Mouse (Mus musculus): Measurements from ENCODE around the gene Hist1h2ab. TPM values are rescaled to one million over a fixed set of nuclear protein-coding genes. Genes with fewer than 3 reads are reported as not detected.
"Not testable (repeated sequence)": the region's sequence is repeated elsewhere in the genome, so short reads cannot be mapped to it uniquely, and the experiment has no call there.

Hist1h2ab gene
- polyA plus RNA-seq, 1 experiment from 2014 or later, result 13.5 TPM

DNA sequence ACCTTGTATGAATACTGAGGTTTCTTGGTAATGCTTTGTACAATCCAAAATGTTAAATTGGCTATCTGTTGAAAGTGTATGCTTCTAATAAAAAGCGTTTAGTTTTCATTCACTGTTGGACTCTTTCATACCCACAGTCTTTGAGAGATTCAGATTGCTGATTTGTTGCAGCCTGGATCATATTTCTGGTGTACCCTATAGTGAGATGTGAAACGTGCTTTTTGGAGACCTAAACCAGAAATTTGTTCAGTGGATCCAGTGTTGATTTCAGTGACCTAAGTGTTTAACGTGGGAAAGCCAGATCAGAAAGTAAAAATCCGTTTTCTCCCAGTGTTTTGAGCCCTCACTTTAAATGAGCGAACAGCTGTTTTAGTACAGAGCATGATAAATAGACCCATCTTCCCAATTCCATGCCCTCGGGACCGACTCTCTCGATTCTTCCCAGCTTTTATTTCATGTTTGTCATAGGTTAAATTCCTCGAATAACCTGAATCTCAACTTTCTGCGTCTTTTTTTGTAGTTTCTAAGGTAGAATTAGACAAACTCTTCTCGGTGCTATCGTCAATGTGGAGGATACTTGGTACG lies 10.6 kb upstream of the Hist1h2ab start:
- peak overlapping the region; percentile 57; the same call in 1 of the 2 replicates for H3K9ac ChIP-seq (replicated peaks; ENCODE audit: low read length)
- H3K27me3 ChIP-seq (ENCODE audit: control insufficient read depth, insufficient read depth, low read length), result no peaks in the 10 kb centered on the region
- DNase-seq (no peak), ATAC-seq (ENCODE audit: low FRiP score, low TSS enrichment) (no peak)
- H3K4me3 ChIP-seq (replicated peaks; ENCODE audit: low read depth, low read length), result peak overlapping the region; percentile 48
- no peak overlapping the region for H3K27ac ChIP-seq (replicated peaks; ENCODE audit: low read depth, low read length)
- H3K36me3 ChIP-seq (ENCODE audit: control insufficient read depth, insufficient read depth, low read length), result no peaks in the 10 kb centered on the region
- H3K4me1 ChIP-seq (ENCODE audit: control insufficient read depth, insufficient read depth, low read length), result peaks cover 19% of the 10 kb centered on the region
- H3K9me3 ChIP-seq (ENCODE audit: control insufficient read depth, low read length), result no peaks in the 10 kb centered on the region
- 34% methylated on average over 13 of the region's 13 CpGs for WGBS
- H3K4me2 ChIP-seq (ENCODE audit: low read length), result peak overlapping the region; percentile 98

DNA sequence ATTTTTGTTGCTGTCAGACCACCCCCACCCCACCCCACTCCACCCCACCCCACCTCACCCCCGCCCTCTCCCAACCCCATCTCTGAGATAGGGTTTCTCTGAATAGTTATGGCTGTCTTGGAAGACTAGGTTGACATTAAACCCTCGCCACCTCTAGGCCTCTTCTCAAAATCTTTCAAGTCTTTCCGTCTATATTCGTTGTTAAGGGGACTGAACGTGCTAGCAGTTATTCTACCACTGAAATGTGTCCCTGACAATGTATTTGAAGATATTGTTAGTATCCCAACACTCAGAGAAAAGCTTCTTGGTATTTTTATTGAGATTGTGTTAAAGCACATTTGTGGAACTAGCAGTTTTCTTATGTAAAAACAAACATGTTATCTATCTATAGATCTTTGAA lies 10.0 kb upstream of the Hist1h2ab start:
- 66% methylated on average over 5 of the region's 5 CpGs for WGBS

DNA sequence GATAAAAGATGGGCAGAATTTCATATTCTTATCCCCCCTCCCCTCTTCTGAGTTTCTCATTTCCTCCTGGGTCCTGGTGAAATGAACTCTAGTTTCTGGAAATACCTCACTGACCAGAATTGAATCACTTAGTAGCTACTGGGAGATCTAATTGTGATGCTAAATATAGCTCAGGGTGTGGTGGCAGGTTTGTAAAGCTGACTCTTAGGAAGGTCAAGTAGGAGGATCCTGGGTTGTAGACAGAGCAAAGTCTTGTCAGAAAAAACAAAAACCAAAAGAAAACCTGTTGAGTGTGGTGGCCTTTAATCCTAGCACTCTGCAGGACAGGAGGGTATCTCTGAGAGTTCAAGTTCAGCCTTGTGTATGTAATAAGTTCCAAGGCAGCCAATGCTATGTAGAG lies 8.9 kb upstream of the Hist1h2ab start:
- no peaks in the 10 kb centered on the region for H3K27me3 ChIP-seq (ENCODE audit: control insufficient read depth, insufficient read depth, low read length)
- H3K4me2 ChIP-seq (ENCODE audit: low read length), result no peak overlapping the region
- ATAC-seq (ENCODE audit: low FRiP score, low TSS enrichment) (no peak), DNase-seq (no peak)
- no peak overlapping the region for H3K9ac ChIP-seq (replicated peaks; ENCODE audit: low read length)
- H3K9me3 ChIP-seq (ENCODE audit: control insufficient read depth, low read length), result no peaks in the 10 kb centered on the region
- H3K4me3 ChIP-seq (replicated peaks; ENCODE audit: low read depth, low read length), result no peak overlapping the region
- H3K27ac ChIP-seq (replicated peaks; ENCODE audit: low read depth, low read length), result no peak overlapping the region
- peaks cover 22% of the 10 kb centered on the region for H3K4me1 ChIP-seq (ENCODE audit: control insufficient read depth, insufficient read depth, low read length)
- no peaks in the 10 kb centered on the region for H3K36me3 ChIP-seq (ENCODE audit: control insufficient read depth, insufficient read depth, low read length)

More for the DNA sequence above, 10.0 kb upstream of the Hist1h2ab start:
- no peaks in the 10 kb centered on the region for H3K36me3 ChIP-seq (ENCODE audit: control insufficient read depth, insufficient read depth, low read length)
- H3K4me2 ChIP-seq (ENCODE audit: low read length), result peak overlapping the region; percentile 98; the same call in 1 of the 2 replicates
- H3K9me3 ChIP-seq (ENCODE audit: control insufficient read depth, low read length), result no peaks in the 10 kb centered on the region
- no peak for ATAC-seq (ENCODE audit: low FRiP score, low TSS enrichment)
- no peaks in the 10 kb centered on the region for H3K27me3 ChIP-seq (ENCODE audit: control insufficient read depth, insufficient read depth, low read length)
- no peak overlapping the region for H3K4me3 ChIP-seq (replicated peaks; ENCODE audit: low read depth, low read length)
- DNase-seq, result no peak
- no peak overlapping the region for H3K9ac ChIP-seq (replicated peaks; ENCODE audit: low read length)
- peaks cover 21% of the 10 kb centered on the region for H3K4me1 ChIP-seq (ENCODE audit: control insufficient read depth, insufficient read depth, low read length)
- H3K27ac ChIP-seq (replicated peaks; ENCODE audit: low read depth, low read length), result no peak overlapping the region

DNA sequence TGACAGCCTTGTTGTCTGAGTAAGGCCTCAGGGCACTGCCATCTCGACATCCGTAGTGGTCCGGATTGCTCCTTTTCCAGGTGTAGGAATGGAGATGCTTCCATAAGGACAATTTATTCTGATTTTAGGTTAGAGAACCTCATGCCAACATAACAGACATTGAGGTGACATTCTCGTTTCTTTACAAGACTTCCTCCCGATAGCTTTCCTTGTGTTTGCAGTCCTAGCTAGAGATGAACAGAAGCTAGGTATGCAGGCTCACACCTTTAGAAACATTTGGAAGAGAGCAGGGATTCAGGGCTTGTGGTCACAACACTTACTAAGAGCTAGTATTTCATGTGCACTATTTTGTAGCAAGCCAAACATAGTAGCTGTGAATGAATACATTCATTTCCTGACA lies 7.7 kb upstream of the Hist1h2ab start:
- H3K27me3 ChIP-seq (ENCODE audit: control insufficient read depth, insufficient read depth, low read length), result no peaks in the 10 kb centered on the region
- no peak overlapping the region for H3K4me3 ChIP-seq (replicated peaks; ENCODE audit: low read depth, low read length)
- ATAC-seq (ENCODE audit: low FRiP score, low TSS enrichment), result no peak
- no peaks in the 10 kb centered on the region for H3K36me3 ChIP-seq (ENCODE audit: control insufficient read depth, insufficient read depth, low read length)
- DNase-seq, result no peak
- no peak overlapping the region for H3K9ac ChIP-seq (replicated peaks; ENCODE audit: low read length)
- H3K27ac ChIP-seq (replicated peaks; ENCODE audit: low read depth, low read length), result no peak overlapping the region
- no peak overlapping the region for H3K4me2 ChIP-seq (ENCODE audit: low read length)
- H3K9me3 ChIP-seq (ENCODE audit: control insufficient read depth, low read length), result no peaks in the 10 kb centered on the region
- 86% methylated on average over 5 of the region's 5 CpGs for WGBS
- H3K4me1 ChIP-seq (ENCODE audit: control insufficient read depth, insufficient read depth, low read length), result peaks cover 25% of the 10 kb centered on the region

DNA sequence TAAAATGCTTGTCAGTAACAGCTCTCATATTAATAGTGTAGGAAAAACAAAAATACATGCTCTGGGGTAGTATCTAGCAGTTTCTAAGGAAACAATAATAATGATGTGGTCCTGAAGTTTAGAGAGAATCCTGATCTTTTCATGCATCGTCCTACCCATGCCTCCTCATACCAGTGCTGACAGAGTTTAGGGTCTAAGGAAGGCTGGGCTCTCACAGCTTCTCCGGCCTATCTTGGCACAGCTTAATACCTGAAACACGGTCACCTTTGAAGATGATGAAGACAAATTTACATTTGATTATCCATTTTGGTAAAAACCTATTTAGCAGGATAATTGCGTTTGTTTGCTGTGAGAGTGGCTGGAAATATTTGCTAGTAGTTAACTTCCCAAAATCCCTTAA lies 7.0 kb upstream of the Hist1h2ab start:
- no peak overlapping the region for H3K9ac ChIP-seq (replicated peaks; ENCODE audit: low read length)
- H3K27me3 ChIP-seq (ENCODE audit: control insufficient read depth, insufficient read depth, low read length), result no peaks in the 10 kb centered on the region
- H3K36me3 ChIP-seq (ENCODE audit: control insufficient read depth, insufficient read depth, low read length), result no peaks in the 10 kb centered on the region
- DNase-seq (no peak), ATAC-seq (ENCODE audit: low FRiP score, low TSS enrichment) (no peak)
- H3K9me3 ChIP-seq (ENCODE audit: control insufficient read depth, low read length), result no peaks in the 10 kb centered on the region
- H3K27ac ChIP-seq (replicated peaks; ENCODE audit: low read depth, low read length), result no peak overlapping the region
- WGBS, result 40% methylated on average over 4 of the region's 4 CpGs
- no peak overlapping the region for H3K4me3 ChIP-seq (replicated peaks; ENCODE audit: low read depth, low read length)
- H3K4me1 ChIP-seq (ENCODE audit: control insufficient read depth, insufficient read depth, low read length), result peaks cover 23% of the 10 kb centered on the region
- H3K4me2 ChIP-seq (ENCODE audit: low read length), result peak overlapping the region; percentile 69; the same call in 1 of the 2 replicates

DNA sequence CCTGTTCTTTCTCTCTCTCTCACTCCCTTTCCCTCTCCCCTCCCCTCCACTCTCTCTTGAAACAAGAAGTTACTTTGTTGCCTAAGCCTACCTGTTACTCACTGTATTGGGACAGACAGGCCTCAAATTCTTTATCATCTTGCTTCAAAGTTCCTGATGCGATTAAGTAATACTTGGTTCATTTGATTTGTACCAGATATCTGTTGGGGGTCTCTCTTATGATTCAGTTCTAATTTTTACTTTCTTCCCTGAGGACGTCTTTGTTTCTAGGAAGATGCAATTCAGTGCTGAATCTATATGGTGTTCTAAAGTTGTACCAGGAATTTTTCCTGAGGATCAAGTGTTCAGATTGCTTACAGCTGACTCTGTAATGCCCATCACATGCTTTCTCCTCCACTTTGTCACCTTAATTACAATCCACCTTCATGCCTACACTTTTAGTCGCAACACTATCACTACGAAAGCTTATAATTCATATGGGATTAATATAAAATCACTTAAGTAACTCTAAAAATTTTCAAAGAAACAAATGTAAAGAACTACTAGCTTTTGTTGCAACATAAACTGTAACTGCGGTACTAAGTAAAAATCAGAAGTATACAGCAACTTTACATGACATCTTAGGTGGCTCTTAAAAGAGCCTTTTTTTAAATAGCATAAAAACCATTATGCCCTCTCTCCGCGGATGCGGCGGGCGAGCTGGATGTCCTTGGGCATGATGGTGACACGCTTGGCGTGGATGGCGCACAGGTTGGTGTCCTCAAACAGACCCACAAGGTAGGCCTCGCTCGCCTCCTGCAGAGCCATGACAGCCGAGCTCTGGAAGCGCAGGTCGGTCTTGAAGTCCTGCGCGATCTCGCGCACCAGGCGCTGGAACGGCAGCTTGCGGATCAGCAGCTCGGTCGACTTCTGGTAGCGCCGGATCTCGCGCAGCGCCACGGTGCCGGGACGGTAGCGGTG lies 6.2 kb upstream of the Hist1h2ab start:
- Histone ChIP-seq H3K36me3 (ENCODE audit: control insufficient read depth, insufficient read depth, low read length) (no peaks in the 10 kb centered on the region), H3K4me3 (replicated peaks; ENCODE audit: low read depth, low read length) (peak overlapping the region; percentile 20; the same call in 1 of the 2 replicates), H3K27me3 (ENCODE audit: control insufficient read depth, insufficient read depth, low read length) (no peaks in the 10 kb centered on the region), H3K9me3 (ENCODE audit: control insufficient read depth, low read length) (no peaks in the 10 kb centered on the region), H3K9ac (replicated peaks; ENCODE audit: low read length) (no peak overlapping the region), H3K4me2 (ENCODE audit: low read length) (peak overlapping the region; percentile 69), H3K4me1 (ENCODE audit: control insufficient read depth, insufficient read depth, low read length) (peaks cover 17% of the 10 kb centered on the region), H3K27ac (replicated peaks; ENCODE audit: low read depth, low read length) (no peak overlapping the region)
- ATAC-seq (ENCODE audit: low FRiP score, low TSS enrichment) (no peak), DNase-seq (no peak)
- under 1% methylated on average over 18 of the region's 36 CpGs for WGBS

DNA sequence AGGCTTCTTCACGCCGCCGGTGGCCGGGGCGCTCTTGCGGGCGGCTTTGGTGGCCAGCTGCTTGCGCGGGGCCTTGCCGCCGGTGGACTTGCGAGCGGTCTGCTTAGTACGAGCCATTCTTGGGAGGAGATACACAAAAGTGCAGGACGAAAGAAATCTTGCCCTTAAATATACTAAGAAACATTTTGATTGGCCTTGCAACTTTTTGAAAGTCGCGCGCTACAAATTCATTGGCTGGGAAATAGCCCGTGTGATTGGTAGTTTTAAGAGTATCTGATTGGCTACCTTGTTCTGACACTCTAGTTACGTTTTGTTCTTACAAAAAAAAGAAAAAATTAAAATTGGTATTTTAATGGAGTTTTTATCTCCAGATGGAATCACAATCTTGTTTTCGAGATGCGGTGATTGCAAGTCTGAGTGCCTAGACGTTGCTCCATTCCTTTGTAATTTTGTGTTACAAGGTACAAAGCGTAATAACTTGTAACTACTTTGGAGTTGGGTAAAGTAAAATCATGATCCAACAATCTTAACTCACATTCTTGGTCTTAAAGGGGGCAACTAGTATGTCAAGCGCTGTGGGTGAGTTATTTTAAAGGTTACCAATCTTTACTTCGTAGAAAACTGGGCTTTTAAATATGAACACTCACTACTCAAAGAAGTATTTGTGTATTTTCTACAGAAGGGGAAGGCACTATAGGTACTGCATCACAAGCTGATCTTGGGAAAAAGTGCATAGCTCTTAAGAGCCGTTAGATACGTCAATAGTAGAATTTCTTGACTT lies 5.4 kb upstream of the Hist1h2ab start, which contains the start of gene Hist1h3c:
Gene Hist1h3c, minus strand, starts transcription at position 222 of the 781 bp plus-strand sequence.
- ATAC-seq (ENCODE audit: low FRiP score, low TSS enrichment), result peak; percentile 79
- under 1% methylated on average over 25 of the region's 28 CpGs for WGBS
- Histone ChIP-seq H3K27ac (replicated peaks; ENCODE audit: low read depth, low read length) (peak within 1 kb of the TSS; percentile 88), H3K4me3 (replicated peaks; ENCODE audit: low read depth, low read length) (peak within 1 kb of the TSS; percentile 31), H3K9me3 (ENCODE audit: control insufficient read depth, low read length) (no peaks in the 10 kb centered on the region), H3K36me3 (ENCODE audit: control insufficient read depth, insufficient read depth, low read length) (no peaks in the 10 kb centered on the region), H3K27me3 (ENCODE audit: control insufficient read depth, insufficient read depth, low read length) (no peaks in the 10 kb centered on the region), H3K4me2 (ENCODE audit: low read length) (peak within 1 kb of the TSS; percentile 69), H3K9ac (replicated peaks; ENCODE audit: low read length) (peak within 1 kb of the TSS; percentile 39; the same call in 1 of the 2 replicates), H3K4me1 (ENCODE audit: control insufficient read depth, insufficient read depth, low read length) (peaks cover 11% of the 10 kb centered on the region)
- peak; percentile 95 for DNase-seq

DNA sequence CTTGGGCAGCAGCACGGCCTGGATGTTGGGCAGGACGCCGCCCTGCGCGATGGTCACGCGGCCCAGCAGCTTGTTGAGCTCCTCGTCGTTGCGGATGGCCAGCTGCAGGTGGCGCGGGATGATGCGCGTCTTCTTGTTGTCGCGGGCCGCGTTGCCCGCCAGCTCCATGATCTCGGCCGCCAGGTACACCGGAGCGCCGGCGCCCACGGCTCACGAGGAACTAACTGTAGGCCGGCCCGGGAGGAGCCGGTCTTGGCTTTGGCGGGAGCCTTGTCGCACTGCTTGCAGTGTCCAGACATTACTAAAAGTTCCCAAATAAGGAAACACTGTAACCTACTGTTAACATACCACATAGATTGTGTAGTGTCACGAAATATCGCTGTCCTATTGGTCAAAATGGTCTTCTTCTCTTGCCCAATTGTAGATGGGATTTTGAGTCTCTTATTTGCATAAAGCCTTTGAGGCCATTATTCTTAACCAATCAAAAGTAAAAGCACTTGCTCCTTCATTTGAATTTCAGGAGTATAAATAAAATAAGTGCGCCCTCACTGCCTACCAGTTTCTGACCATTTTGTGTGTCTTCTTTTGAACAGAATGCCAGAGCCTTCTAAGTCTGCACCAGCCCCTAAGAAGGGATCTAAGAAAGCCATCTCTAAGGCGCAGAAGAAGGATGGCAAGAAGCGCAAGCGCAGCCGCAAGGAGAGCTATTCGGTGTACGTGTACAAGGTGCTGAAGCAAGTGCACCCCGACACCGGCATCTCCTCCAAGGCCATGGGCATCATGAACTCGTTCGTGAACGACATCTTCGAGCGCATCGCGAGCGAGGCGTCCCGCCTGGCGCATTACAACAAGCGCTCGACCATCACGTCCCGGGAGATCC lies 4.5 kb upstream of the Hist1h2ab start, which contains the start of gene Hist1h2bb:
Gene Hist1h2bb, plus strand, starts transcription at position 534 of the 880 bp plus-strand sequence.
- DNase-seq, result peak; percentile 89
- Histone ChIP-seq H3K4me2 (ENCODE audit: low read length) (peak within 1 kb of the TSS; percentile 69), H3K4me3 (replicated peaks; ENCODE audit: low read depth, low read length) (peak within 1 kb of the TSS; percentile 31), H3K4me1 (ENCODE audit: control insufficient read depth, insufficient read depth, low read length) (peaks cover 11% of the 10 kb centered on the region), H3K27ac (replicated peaks; ENCODE audit: low read depth, low read length) (peak within 1 kb of the TSS; percentile 88), H3K9ac (replicated peaks; ENCODE audit: low read length) (peak within 1 kb of the TSS; percentile 39)
- under 1% methylated on average over 38 of the region's 58 CpGs for WGBS
- peak; percentile 92 for ATAC-seq (ENCODE audit: low FRiP score, low TSS enrichment)
- not testable (repeated sequence) for H3K36me3 ChIP-seq (ENCODE audit: control insufficient read depth, insufficient read depth, low read length); H3K27me3 ChIP-seq (ENCODE audit: control insufficient read depth, insufficient read depth, low read length); H3K9me3 ChIP-seq (ENCODE audit: control insufficient read depth, low read length)
